Mouse (Mus musculus): ENCODE measurements around the gene Bhmt.
"Not testable (repeated sequence)": the region's sequence is repeated elsewhere in the genome, so short reads cannot be mapped to it uniquely, and the experiment has no call there.

Gene Bhmt

DNA sequence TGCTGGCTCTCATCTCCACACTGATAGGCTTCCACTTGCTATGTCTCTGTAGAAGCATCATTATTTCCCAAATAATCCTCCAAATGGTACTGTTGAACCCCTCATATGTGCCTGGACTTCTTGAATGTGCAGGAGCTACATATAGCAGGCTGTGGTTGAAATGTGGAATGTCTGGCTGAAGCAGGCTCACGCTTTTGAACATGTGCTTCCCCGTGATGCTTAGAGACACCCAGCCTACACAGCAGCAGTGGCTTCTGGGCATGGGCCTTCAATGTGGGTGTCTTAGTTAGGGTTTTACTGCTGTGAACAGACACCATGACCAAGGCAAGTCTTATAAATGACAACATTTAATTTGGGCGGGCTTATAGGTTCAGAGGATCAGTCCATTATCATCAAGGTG, 30.1 kb downstream of the Bhmt start:
- no peak for DNase-seq (ENCODE audit: low spot score)

DNA sequence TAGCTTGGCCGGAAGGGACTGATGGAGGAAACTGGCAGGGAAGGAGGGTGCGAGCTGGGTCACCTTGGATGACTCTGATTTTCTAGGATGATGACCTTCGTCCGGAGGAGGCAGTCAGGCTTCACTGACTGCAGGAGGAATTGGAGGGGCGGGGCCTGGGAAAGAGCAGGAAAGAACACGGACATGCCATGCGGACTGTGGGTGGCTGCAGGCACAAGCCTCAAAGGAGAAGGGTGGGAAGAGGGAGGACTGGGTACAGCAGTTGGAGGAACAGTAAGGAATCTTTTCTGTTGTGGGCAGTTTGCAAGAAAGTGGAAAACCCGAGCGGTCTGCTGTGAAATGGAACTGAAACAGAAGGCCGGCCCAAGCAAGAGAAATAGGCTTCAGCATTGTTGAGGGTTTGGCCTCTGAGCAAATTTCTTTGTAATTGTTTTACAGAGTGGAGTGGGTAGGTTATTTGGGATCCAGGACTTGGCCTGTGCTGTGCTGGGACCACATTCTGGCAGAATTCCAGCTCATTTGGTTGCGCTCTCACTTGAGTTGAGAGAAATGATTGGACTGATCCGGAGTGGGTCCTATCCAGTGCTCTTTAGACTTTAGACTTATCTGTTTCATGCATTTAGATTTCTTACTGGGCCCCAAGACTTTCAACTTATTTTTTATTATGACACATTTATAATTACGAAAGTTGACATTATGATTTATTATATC, 30.7 kb downstream of the Bhmt start:
- no peak for DNase-seq (ENCODE audit: low spot score)

DNA sequence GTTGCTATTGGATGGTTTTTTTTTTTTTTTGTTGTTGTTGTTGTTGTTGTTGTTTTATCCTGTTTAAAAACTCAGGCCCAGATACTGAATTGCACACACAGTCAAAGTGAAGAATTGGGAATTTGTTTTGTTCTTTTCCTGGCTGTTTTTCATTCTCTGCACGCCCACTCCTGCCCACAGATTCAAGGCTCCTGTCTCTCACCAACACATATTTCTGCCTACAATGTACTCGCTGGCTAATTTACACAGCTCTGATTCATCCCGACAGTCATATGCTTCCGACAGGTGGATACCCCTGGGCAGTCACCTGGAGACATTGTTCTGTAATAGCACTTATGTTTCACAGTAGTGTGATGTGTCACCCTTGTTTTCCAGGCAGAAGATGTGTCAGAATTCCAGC, 33.1 kb downstream of the Bhmt start:
- DNase-seq (ENCODE audit: low spot score), result no peak

DNA sequence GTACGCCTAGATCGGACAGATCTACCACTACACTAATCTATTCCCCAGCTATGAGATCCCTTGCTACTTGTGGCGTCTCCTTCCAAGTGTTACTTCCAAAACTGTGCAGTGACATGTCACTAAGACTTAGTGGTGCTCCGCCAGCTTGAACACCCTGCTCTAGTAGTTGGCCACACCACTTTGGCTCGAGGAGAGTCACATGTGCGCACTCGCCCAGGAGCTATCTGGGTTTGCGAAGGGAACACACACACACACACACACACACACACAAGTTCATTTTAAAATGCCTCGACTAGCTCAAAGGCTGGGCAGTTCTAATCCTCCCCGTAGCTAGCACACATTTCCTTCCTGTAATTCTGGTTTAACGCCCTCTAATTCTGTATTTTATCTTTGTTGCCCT, 36.2 kb downstream of the Bhmt start:
- no peak for DNase-seq (ENCODE audit: low spot score)

DNA sequence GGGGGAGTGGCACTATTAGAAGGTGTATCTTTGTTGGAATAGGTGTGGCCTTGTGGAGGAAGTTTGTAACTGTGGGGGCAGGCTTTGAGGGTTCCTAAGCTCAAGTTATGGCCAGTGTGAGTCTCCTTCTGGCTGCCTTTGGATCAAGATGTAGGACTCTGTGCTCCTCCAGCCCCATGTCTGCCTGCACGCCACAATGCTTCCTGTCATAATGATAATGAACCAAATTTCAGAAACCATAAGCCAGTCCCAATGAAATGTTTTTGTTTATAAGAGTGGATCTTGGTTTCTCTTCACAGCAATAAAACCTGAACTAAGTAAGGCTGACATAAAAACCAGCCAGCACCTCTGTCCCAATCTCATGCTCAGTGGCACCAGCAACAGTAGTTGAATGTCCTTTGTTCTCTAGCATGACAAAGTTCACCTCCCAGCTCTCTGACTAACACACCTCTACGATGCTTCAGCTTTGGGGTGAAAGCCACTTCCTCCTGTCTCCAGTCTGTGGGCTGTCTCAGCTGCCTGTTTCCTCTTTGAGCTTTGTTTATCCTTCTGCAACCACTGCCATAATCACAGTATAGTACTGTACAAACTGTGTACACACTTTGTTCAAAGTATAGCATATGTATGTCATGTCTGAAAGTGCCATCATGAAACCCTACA, 44.6 kb downstream of the Bhmt start:
- no peak for DNase-seq (ENCODE audit: low spot score)

DNA sequence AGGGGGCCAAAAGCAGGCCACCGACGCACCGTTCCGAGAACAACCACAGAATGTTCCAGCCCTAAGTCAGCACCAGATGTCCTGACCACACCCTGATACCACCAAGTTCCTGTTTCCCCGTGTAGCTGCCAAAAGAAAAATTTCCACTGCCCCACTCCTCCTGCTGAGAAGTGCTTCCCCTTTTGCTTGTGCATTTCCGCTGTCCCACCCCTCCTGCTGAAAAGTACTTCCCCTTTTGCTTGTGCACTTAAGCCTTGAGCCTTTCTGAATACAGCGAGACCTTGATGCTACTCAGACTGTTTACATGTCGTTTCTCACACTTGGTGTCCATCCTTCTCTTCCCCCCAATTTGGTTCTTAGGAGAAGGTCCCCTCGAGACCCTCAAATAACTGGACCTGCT, 55.2 kb downstream of the Bhmt start:
- DNase-seq (ENCODE audit: low spot score), result not testable (repeated sequence)

DNA sequence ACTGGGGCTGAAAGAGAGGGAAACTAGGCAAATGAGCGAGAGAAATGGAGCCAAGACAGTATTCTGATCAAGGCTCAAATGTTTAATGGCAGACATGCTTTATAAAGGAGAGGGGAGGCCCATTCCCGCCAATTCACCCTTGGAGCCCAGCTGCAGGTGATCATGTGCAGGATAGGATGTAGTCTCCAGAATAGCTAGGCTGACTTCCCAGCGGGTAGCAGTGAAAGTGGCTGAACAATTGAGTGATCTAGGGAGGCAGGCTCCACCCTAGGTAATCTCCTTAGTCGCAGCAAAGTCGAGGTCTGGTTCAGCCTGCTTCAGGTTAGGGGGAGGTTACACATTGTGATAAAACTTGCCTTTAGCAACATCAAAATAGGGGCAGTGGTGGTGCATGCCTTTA, 57.3 kb downstream of the Bhmt start:
- DNase-seq (ENCODE audit: low spot score), result no peak

DNA sequence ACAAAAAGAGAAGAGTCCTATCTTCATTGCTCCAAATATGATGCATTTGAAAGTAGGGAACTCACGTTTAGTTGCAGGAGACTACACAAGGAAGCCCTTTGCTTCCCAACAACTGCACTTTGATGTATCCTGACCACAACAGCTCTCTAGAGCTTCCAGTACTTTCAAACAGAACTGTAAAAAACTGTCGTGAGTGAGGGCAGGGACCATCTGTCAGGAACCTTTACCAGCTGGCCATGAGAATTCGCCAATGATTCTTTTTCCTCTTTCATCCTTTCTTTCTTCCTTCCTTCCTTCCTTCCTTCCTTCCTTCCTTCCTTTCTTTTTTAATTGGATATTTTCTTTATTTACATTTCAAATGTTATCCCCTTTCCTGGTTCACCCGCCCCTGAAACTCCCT, 68.1 kb downstream of the Bhmt start:
- DNase-seq (ENCODE audit: low spot score), result no peak

All from spleen, adult 12 weeks (tissue).